Mouse (Mus musculus) embryonic facial prominence, embryonic 11.5 days (tissue): ENCODE data around the gene Shkbp1. TPM values are rescaled to one million over a fixed set of nuclear protein-coding genes. Genes with fewer than 3 reads are reported as not detected.
A peak's percentile ranks its signal among the peaks of the same experiment; 100 is the strongest.

Experiments used
- ATAC-seq: fragments of 200-750 bp; cut with Nextera tagmentation; replicated peaks from 2 replicates; pipeline ENCODE4 v1.8.0; 2017; ENCODE audit warnings: low read depth; ENCODE audit not compliant: insufficient number of reproducible peaks, low FRiP score, low TSS enrichment
- DNase-seq: peaks from one replicate; pipeline ENCODE4 v3.0.0-alpha.2; 2015; ENCODE audit warnings: low spot score
- H3K27ac ChIP-seq: fragments of 300-500 bp; sonication (generic); replicated peaks from 2 replicates; pipeline ENCODE4 v1.5.1; 2014; ENCODE audit warnings: mild to moderate bottlenecking, low read depth, low read length, control low read depth
- H3K27me3 ChIP-seq: fragments of 300-500 bp; sonication (generic); 2 replicates; pipeline ENCODE4 v1.6.1; 2014; ENCODE audit warnings: mild to moderate bottlenecking, low read length, moderate library complexity, mixed read lengths; ENCODE audit not compliant: control insufficient read depth, insufficient read depth
- H3K36me3 ChIP-seq: fragments of 300-500 bp; sonication (generic); replicated peaks from 2 replicates; pipeline ENCODE4 v1.6.1; 2014; ENCODE audit warnings: low read depth, mild to moderate bottlenecking, low read length, moderate library complexity, mixed read lengths; ENCODE audit not compliant: control insufficient read depth, insufficient read depth
- H3K4me1 ChIP-seq: fragments of 300-500 bp; sonication (generic); 2 replicates; pipeline ENCODE4 v1.6.1; 2014; ENCODE audit warnings: low read length, mixed read lengths; ENCODE audit not compliant: control insufficient read depth, insufficient read depth
- H3K4me2 ChIP-seq: fragments of 300-500 bp; sonication (generic); 2 replicates; pipeline ENCODE4 v1.6.1; 2014; ENCODE audit warnings: low read depth, mild to moderate bottlenecking, control low read depth, low read length, moderate library complexity
- H3K4me3 ChIP-seq: fragments of 300-500 bp; sonication (generic); 2 replicates; pipeline ENCODE4 v1.5.1; 2014; ENCODE audit warnings: low read depth, low read length, control low read depth
- H3K9ac ChIP-seq: fragments of 300-500 bp; sonication (generic); replicated peaks from 2 replicates; pipeline ENCODE4 v1.6.1; 2014; ENCODE audit warnings: mild to moderate bottlenecking, control low read depth, low read length
- H3K9me3 ChIP-seq: fragments of 300-500 bp; sonication (generic); replicated peaks from 2 replicates; pipeline ENCODE4 v1.6.1; 2016; ENCODE audit warnings: mild to moderate bottlenecking, low read length, inconsistent platforms, mixed read lengths; ENCODE audit not compliant: control insufficient read depth
- WGBS: fragments of 180-500 bp; shearing (Covaris S2); extraction: QIAGEN DNeasy Blood & Tissue Kit; methylation state at CpG from one replicate; pipeline ENCODE4 v1.1.7; 2014; 5-methylcytosine and 5-hydroxymethylcytosine counted together
- polyA plus RNA-seq: library from polyadenylated mRNA; unstranded; fragments of >200 nt; fragmentation: Nextera tagmentation; extraction: Ambion mirVana; gene quantifications from 2 replicates; pipeline ENCODE4 v1.2.1, GENCODE M21; 2014

Shkbp1 gene
- polyA plus RNA-seq, 1 experiment from 2014 or later = 50.2 TPM

GRCm38 (mm10) chr7:27379836-27380235, 24.0 kb upstream of the Shkbp1 start:
- H3K4me1 ChIP-seq = no peaks in the 10 kb centered on the region; the same call in 1 of the 2 replicates
- no peak for ATAC-seq
- H3K27ac ChIP-seq = no peak overlapping the region
- no peak overlapping the region for H3K4me3 ChIP-seq
- no peaks in the 10 kb centered on the region for H3K36me3 ChIP-seq
- peaks cover 15% of the 10 kb centered on the region for H3K27me3 ChIP-seq
- H3K4me2 ChIP-seq = no peak overlapping the region
- peak; percentile 66 for DNase-seq
- H3K9ac ChIP-seq = no peak overlapping the region
- H3K9me3 ChIP-seq = no peaks in the 10 kb centered on the region
- whole genome bisulfite sequencing = 51% methylated on average over 6 of the region's 6 CpGs

- no peak overlapping the region for H3K27ac ChIP-seq
- no peaks in the 10 kb centered on the region; the same call in 1 of the 2 replicates for H3K4me1 ChIP-seq
- H3K9me3 ChIP-seq = no peaks in the 10 kb centered on the region
- H3K9ac ChIP-seq = no peak overlapping the region
- DNase-seq (peak; percentile 72), ATAC-seq (no peak)
- peaks cover 26% of the 10 kb centered on the region for H3K27me3 ChIP-seq
- 22% methylated on average over 4 of the region's 4 CpGs for WGBS
- no peak overlapping the region for H3K4me2 ChIP-seq
- H3K36me3 ChIP-seq = no peaks in the 10 kb centered on the region
- no peak overlapping the region for H3K4me3 ChIP-seq
Observed at GRCm38 (mm10) chr7:27378431-27378830, 22.6 kb upstream of the Shkbp1 start.

GRCm38 (mm10) chr7:27375274-27375673, 19.5 kb upstream of the Shkbp1 start:
- ATAC-seq = no peak
- no peak overlapping the region for H3K4me2 ChIP-seq
- H3K36me3 ChIP-seq = no peaks in the 10 kb centered on the region
- no peak overlapping the region for H3K27ac ChIP-seq
- H3K9ac ChIP-seq = peak overlapping the region; percentile 4; the same call in 1 of the 2 replicates
- no peak for DNase-seq
- H3K27me3 ChIP-seq = peaks cover 53% of the 10 kb centered on the region
- WGBS = 2% methylated on average over 22 of the region's 22 CpGs
- no peaks in the 10 kb centered on the region; the same call in 1 of the 2 replicates for H3K9me3 ChIP-seq
- no peaks in the 10 kb centered on the region; the same call in 1 of the 2 replicates for H3K4me1 ChIP-seq
- no peak overlapping the region for H3K4me3 ChIP-seq

- H3K4me3 ChIP-seq = 0 out of 2 replicates have a peak overlapping the region, but pooled peaks have one; percentile 5
- DNase-seq (peak; percentile 30), ATAC-seq (no peak)
- peak overlapping the region; percentile 22 for H3K9ac ChIP-seq
- H3K9me3 ChIP-seq = peaks cover 3% of the 10 kb centered on the region
- H3K4me2 ChIP-seq = peak overlapping the region; percentile 21; the same call in 1 of the 2 replicates
- WGBS = 7% methylated on average over 44 of the region's 44 CpGs
- no peaks in the 10 kb centered on the region for H3K36me3 ChIP-seq
- no peak overlapping the region for H3K27ac ChIP-seq
- no peaks in the 10 kb centered on the region; the same call in 1 of the 2 replicates for H3K4me1 ChIP-seq
- peaks cover 78% of the 10 kb centered on the region for H3K27me3 ChIP-seq
Observed at GRCm38 (mm10) chr7:27371715-27372462, 16.1 kb upstream of the Shkbp1 start.

GRCm38 (mm10) chr7:27369111-27369510, 13.3 kb upstream of the Shkbp1 start:
- Histone ChIP-seq H3K9me3 (peaks cover 3% of the 10 kb centered on the region), H3K4me2 (no peak overlapping the region), H3K4me1 (no peaks in the 10 kb centered on the region; the same call in 1 of the 2 replicates), H3K9ac (no peak overlapping the region), H3K4me3 (no peak overlapping the region), H3K36me3 (no peaks in the 10 kb centered on the region), H3K27ac (no peak overlapping the region), H3K27me3 (peaks cover 87% of the 10 kb centered on the region)
- DNase-seq = no peak
- ATAC-seq = no peak
- 83% methylated on average over 19 of the region's 19 CpGs for WGBS

GRCm38 (mm10) chr7:27367976-27368375, 12.2 kb upstream of the Shkbp1 start:
- H3K4me3 ChIP-seq = no peak overlapping the region
- DNase-seq = peak; percentile 20

GRCm38 (mm10) chr7:27366082-27366844, 10.4 kb upstream of the Shkbp1 start:
- Histone ChIP-seq H3K9me3 (peaks cover 3% of the 10 kb centered on the region), H3K9ac (no peak overlapping the region), H3K4me2 (no peak overlapping the region), H3K4me1 (no peaks in the 10 kb centered on the region; the same call in 1 of the 2 replicates), H3K27ac (no peak overlapping the region), H3K27me3 (peaks cover 77% of the 10 kb centered on the region), H3K36me3 (no peaks in the 10 kb centered on the region), H3K4me3 (no peak overlapping the region)
- ATAC-seq (no peak), DNase-seq (no peak)
- 40% methylated on average over 21 of the region's 21 CpGs for WGBS

More at GRCm38 (mm10) chr7:27367976-27368375, 12.2 kb upstream of the Shkbp1 start:
- Histone ChIP-seq H3K36me3 (no peaks in the 10 kb centered on the region), H3K9ac (no peak overlapping the region), H3K9me3 (peaks cover 3% of the 10 kb centered on the region), H3K4me1 (no peaks in the 10 kb centered on the region; the same call in 1 of the 2 replicates), H3K4me2 (no peak overlapping the region; the same call in 1 of the 2 replicates), H3K27ac (no peak overlapping the region), H3K27me3 (peaks cover 88% of the 10 kb centered on the region)
- 12% methylated on average over 11 of the region's 11 CpGs for WGBS
- ATAC-seq = no peak
